In genomic region chr5:124442628-124443027, GRCm38 (mm10) we compare ENCODE assay signal across 23 mouse cellular contexts. TPM values are rescaled to one million over a fixed set of nuclear protein-coding genes. Genes with fewer than 3 reads are reported as not detected.
DNase-seq lines count a peak whose midpoint lies in the region; ATAC-seq and TF ChIP-seq lines count a peak whose summit lies in the region.
"Had no signal": no experiment of that assay in that cellular context is flagged by ENCODE, and none has a peak within 500 bp of the region (broad histone marks: within the 10 kb centered on the region; RNA-seq: fewer than 3 reads in every experiment).

No protein-coding gene starts in this region.

- no peak for ATAC-seq in lung, postnatal 0 days
- no peak for ATAC-seq in liver, embryonic 12.5 days
- ATAC-seq: activated CD4-positive, CD25-positive, alpha-beta regulatory T cell, adult 4 months; forebrain, embryonic 15.5 days; hindbrain, postnatal 0 days; Patski had no signal

- no peak for TF ChIP-seq EP300 in lung, postnatal 0 days (IDR thresholded peaks at IDR 0.05)
- no peak; a peak in 1 of 4 replicates for TF ChIP-seq EP300 in MEL (IDR thresholded peaks at IDR 0.05; ENCODE audit: low read depth in 1 of 2, low read length in 2 of 2)

- H3K4me2 ChIP-seq in lung, postnatal 0 days (replicated peaks; ENCODE audit: low read depth, low read length): no peak overlapping the region
- peak overlapping the region; percentile 86 for H3K4me2 ChIP-seq in liver, embryonic 12.5 days
- H3K4me2 ChIP-seq: forebrain, embryonic 15.5 days; limb, embryonic 15.5 days had no signal

- H3K9ac ChIP-seq in lung, postnatal 0 days (replicated peaks; ENCODE audit: low read depth): no peak overlapping the region
- H3K9ac ChIP-seq in MEL (ENCODE audit: control insufficient read depth, low read depth, low read length, poor library complexity, severe bottlenecking): peak overlapping the region; percentile 29; the same call in 1 of the 2 replicates
- H3K9ac ChIP-seq in liver, embryonic 12.5 days: peak overlapping the region; percentile 50
- H3K9ac ChIP-seq: forebrain, embryonic 15.5 days; limb, embryonic 15.5 days had no signal

- no peaks in the 10 kb centered on the region for H3K36me3 ChIP-seq in lung, postnatal 0 days (ENCODE audit: insufficient read depth, low read length)
- H3K36me3 ChIP-seq in MEL (ENCODE audit: control insufficient read depth in 1 of 2, insufficient read depth in 2 of 2, low read length in 2 of 2): peaks cover 4 to 35% of the 10 kb centered on the region in 2 experiments
- peaks cover 29% of the 10 kb centered on the region for H3K36me3 ChIP-seq in liver, embryonic 12.5 days
- H3K36me3 ChIP-seq in small intestine, adult 2 months (ENCODE audit: control insufficient read depth, insufficient read depth, low read length): peaks cover 2% of the 10 kb centered on the region; the same call in 1 of the 2 replicates

- no peaks in the 10 kb centered on the region for H3K9me3 ChIP-seq in lung, postnatal 0 days (ENCODE audit: low read length)
- no peaks in the 10 kb centered on the region for H3K9me3 ChIP-seq in MEL (replicated peaks; ENCODE audit: insufficient read depth, low read length)
- no peaks in the 10 kb centered on the region for H3K9me3 ChIP-seq in liver, embryonic 12.5 days (replicated peaks)
- H3K9me3 ChIP-seq: embryonic facial prominence, embryonic 10.5 days; forebrain, embryonic 15.5 days; limb, embryonic 15.5 days had no signal

- peaks cover 40% of the 10 kb centered on the region for H3K79me2 ChIP-seq in MEL (ENCODE audit: control insufficient read depth, insufficient read depth, low read length, poor library complexity)

- 64% methylated on average over 2 of the region's 2 CpGs for WGBS in lung, postnatal 0 days
- 44% methylated on average over 2 of the region's 2 CpGs for WGBS in lung, adult 2 months
- 42% methylated on average over 2 of the region's 2 CpGs for WGBS in liver, embryonic 12.5 days (ENCODE audit: insufficient replicate concordance)
- 13% methylated on average over 2 of the region's 2 CpGs for WGBS in small intestine, adult 2 months

- DNase-seq in lung, postnatal 0 days (ENCODE audit: low spot score): peak; percentile 40
- DNase-seq in lung, adult 2 months: no peak
- peak; percentile 79 for DNase-seq in MEL (ENCODE audit: low read depth, low spot score)
- no peak for DNase-seq in left cerebral cortex, adult 18-20 months (ENCODE audit: low spot score in 2 of 2)
- DNase-seq in frontal cortex, postnatal 14 days (ENCODE audit: low spot score in 2 of 2): no peak
- DNase-seq in cerebellum, postnatal 4 days (ENCODE audit: low spot score in 2 of 2): no peak
- DNase-seq: cerebellum, adult 11 months; cerebellum, postnatal 25 days; gastrocnemius, adult 2 months; heart, adult 18-20 months; kidney, adult 9 months; kidney, postnatal 4 days; lung, postnatal 36 days; midbrain, embryonic 14.5 days; thymus, postnatal 25 days had no signal

- no peak for TF ChIP-seq CTCF in lung, postnatal 0 days (IDR thresholded peaks at IDR 0.05)
- TF ChIP-seq CTCF in lung, adult 2 months (IDR thresholded peaks at IDR 0.05; ENCODE audit: insufficient read depth, low read length): no peak
- TF ChIP-seq CTCF in MEL (IDR thresholded peaks at IDR 0.05 in 2 of 3, conservative IDR thresholded peaks at IDR 0.05 in 1 of 3; ENCODE audit: control insufficient read depth in 1 of 3, insufficient read depth in 1 of 3, low read depth in 2 of 3, low read length in 3 of 3, poor library complexity in 1 of 3, severe bottlenecking in 1 of 3): no peak
- no peak for TF ChIP-seq CTCF in small intestine, adult 2 months (IDR thresholded peaks at IDR 0.05; ENCODE audit: extremely low read depth, insufficient read length, insufficient replicate concordance, low read depth, low read length)

- no peak for TF ChIP-seq RAD21 in MEL (IDR thresholded peaks at IDR 0.05; ENCODE audit: low read depth, low read length)

- H3K27ac ChIP-seq in lung, postnatal 0 days (ENCODE audit: low read length): no peak overlapping the region
- H3K27ac ChIP-seq in MEL (ENCODE audit: control insufficient read depth, low read depth, low read length): peak overlapping the region; percentile 70
- peak overlapping the region; percentile 85 for H3K27ac ChIP-seq in liver, embryonic 12.5 days
- H3K27ac ChIP-seq in small intestine, adult 2 months (ENCODE audit: insufficient read depth, low read depth, low read length): peak overlapping the region; percentile 54
- H3K27ac ChIP-seq: embryonic facial prominence, embryonic 10.5 days; forebrain, embryonic 15.5 days; hindbrain, postnatal 0 days; limb, embryonic 15.5 days had no signal

- H3K4me1 ChIP-seq in lung, postnatal 0 days (ENCODE audit: insufficient read depth, low read depth, low read length): peaks cover 7% of the 10 kb centered on the region; the same call in 1 of the 2 replicates
- H3K4me1 ChIP-seq in lung, adult 2 months (ENCODE audit: control insufficient read depth, insufficient read depth, low read length): peaks cover 19% of the 10 kb centered on the region
- peaks cover 8 to 33% of the 10 kb centered on the region in 2 experiments for H3K4me1 ChIP-seq in MEL (ENCODE audit: control insufficient read depth in 1 of 2, insufficient read depth in 2 of 2, low read length in 2 of 2)
- H3K4me1 ChIP-seq in liver, embryonic 12.5 days: peaks cover 74% of the 10 kb centered on the region
- H3K4me1 ChIP-seq in small intestine, adult 2 months (ENCODE audit: control insufficient read depth, insufficient read depth, insufficient read length, low read length): peaks cover 8% of the 10 kb centered on the region; the same call in 1 of the 2 replicates

- H3K4me3 ChIP-seq in lung, postnatal 0 days (ENCODE audit: low read depth, low read length): no peak overlapping the region
- no peak overlapping the region for H3K4me3 ChIP-seq in lung, adult 2 months (replicated peaks; ENCODE audit: extremely low read depth, low read depth, low read length)
- no peak overlapping the region; a peak in 1 of 4 replicates for H3K4me3 ChIP-seq in MEL (ENCODE audit: control insufficient read depth in 1 of 2, insufficient read depth in 1 of 2, low read depth in 2 of 2, low read length in 2 of 2)
- peak overlapping the region; percentile 96 for H3K4me3 ChIP-seq in liver, embryonic 12.5 days
- H3K4me3 ChIP-seq in small intestine, adult 2 months (ENCODE audit: low read depth, low read length): no peak overlapping the region
- H3K4me3 ChIP-seq: embryonic facial prominence, embryonic 10.5 days; forebrain, embryonic 15.5 days; gastrocnemius, adult 2 months; limb, embryonic 15.5 days had no signal

- H3K27me3 ChIP-seq in lung, postnatal 0 days (replicated peaks; ENCODE audit: insufficient read depth, low read length): no peaks in the 10 kb centered on the region
- H3K27me3 ChIP-seq in MEL (ENCODE audit: control insufficient read depth in 1 of 2, insufficient read depth in 2 of 2, low read length in 2 of 2): no peaks in the 10 kb centered on the region
- no peaks in the 10 kb centered on the region for H3K27me3 ChIP-seq in liver, embryonic 12.5 days (replicated peaks)
- no peaks in the 10 kb centered on the region for H3K27me3 ChIP-seq in small intestine, adult 2 months (ENCODE audit: control insufficient read depth, insufficient read depth, low read length)
- H3K27me3 ChIP-seq: forebrain, embryonic 15.5 days; limb, embryonic 15.5 days; Patski had no signal

- TF ChIP-seq POLR2A in lung, adult 2 months (IDR thresholded peaks at IDR 0.05; ENCODE audit: borderline replicate concordance, extremely low read depth, low read depth, low read length): no peak
- no peak for TF ChIP-seq POLR2A in MEL (IDR thresholded peaks at IDR 0.05; ENCODE audit: control insufficient read depth in 1 of 2, insufficient read depth in 1 of 2, low read depth in 1 of 2, low read length in 2 of 2, poor library complexity in 1 of 2)
- TF ChIP-seq POLR2A in small intestine, adult 2 months (IDR thresholded peaks at IDR 0.05; ENCODE audit: low read depth, low read length): no peak

RNA-seq across cellular contexts. Expression of gene Kmt5a, which starts 2.9 kb away (rescaled TPM):
- 18.0 and 21.9 TPM in 2 replicates for polyA plus RNA-seq in lung, postnatal 0 days (2015; fragmentation: Nextera tagmentation; extraction: Ambion mirVana)
- 31.7 and 36.5 TPM in 2 replicates for polyA plus RNA-seq in lung, adult 2 months (2012; rRNA removed)
- 104 and 110 TPM in 2 replicates for total RNA-seq in MEL (2012; rRNA removed)
- polyA plus RNA-seq in MEL (2012; ENCODE audit: insufficient read depth in 1 of 2, insufficient read length in 2 of 2, low read depth in 1 of 2, low replicate concordance in 2 of 2, missing spikeins in 1 of 2): 100 to 1,000 TPM in 1 of 2 experiments, 10 to 100 TPM in 1; 88.6 to 243 TPM
- 85.3 and 95.9 TPM in 2 replicates for polyA plus RNA-seq in liver, embryonic 12.5 days (2016; fragmentation: Nextera tagmentation; extraction: Ambion mirVana)
- polyA plus RNA-seq in small intestine, adult 2 months (2012; rRNA removed): 34.1 and 70.7 TPM in 2 replicates
- total RNA-seq in left cerebral cortex, adult 18-20 months (2021): 10 to 100 TPM; 61.5 to 64.2 TPM

RNA-seq across cellular contexts. Expression of gene Sbno1, which starts 16.8 kb away (rescaled TPM):
- polyA plus RNA-seq in lung, postnatal 0 days (2015; fragmentation: Nextera tagmentation; extraction: Ambion mirVana): 46.5 and 58.0 TPM in 2 replicates
- polyA plus RNA-seq in lung, adult 2 months (2012; rRNA removed): 15.5 and 19.2 TPM in 2 replicates
- total RNA-seq in MEL (2012; rRNA removed): 38.8 and 39.3 TPM in 2 replicates
- polyA plus RNA-seq in MEL (2012; ENCODE audit: insufficient read depth in 1 of 2, insufficient read length in 2 of 2, low read depth in 1 of 2, low replicate concordance in 2 of 2, missing spikeins in 1 of 2): 100 to 1,000 TPM in 1 of 2 experiments, 10 to 100 TPM in 1; 32.4 to 500 TPM
- polyA plus RNA-seq in liver, embryonic 12.5 days (2016; fragmentation: Nextera tagmentation; extraction: Ambion mirVana): 60.1 and 65.7 TPM in 2 replicates
- 5.9 and 8.1 TPM in 2 replicates for polyA plus RNA-seq in small intestine, adult 2 months (2012; rRNA removed)
- total RNA-seq in left cerebral cortex, adult 18-20 months (2021): 100 to 1,000 TPM; 175 to 185 TPM

RNA-seq across cellular contexts. Expression of gene Rilpl2, which starts 35.5 kb away (rescaled TPM):
- polyA plus RNA-seq in lung, postnatal 0 days (2015; fragmentation: Nextera tagmentation; extraction: Ambion mirVana): 31.5 and 32.7 TPM in 2 replicates
- 19.6 and 20.6 TPM in 2 replicates for polyA plus RNA-seq in lung, adult 2 months (2012; rRNA removed)
- 12.1 and 13.4 TPM in 2 replicates for total RNA-seq in MEL (2012; rRNA removed)
- 10 to 100 TPM in 1 of 2 experiments, not detected in 1; 14.3 TPM for polyA plus RNA-seq in MEL (2012; ENCODE audit: insufficient read depth in 1 of 2, insufficient read length in 2 of 2, low read depth in 1 of 2, low replicate concordance in 2 of 2, missing spikeins in 1 of 2)
- 9.4 and 11.5 TPM in 2 replicates for polyA plus RNA-seq in liver, embryonic 12.5 days (2016; fragmentation: Nextera tagmentation; extraction: Ambion mirVana)
- polyA plus RNA-seq in small intestine, adult 2 months (2012; rRNA removed): 24.3 and 29.3 TPM in 2 replicates
- total RNA-seq in left cerebral cortex, adult 18-20 months (2021): 10 to 100 TPM; 17.5 to 19.3 TPM

RNA-seq across cellular contexts. Expression of gene Snrnp35, which starts 40.3 kb away (rescaled TPM):
- 11.7 and 12.8 TPM in 2 replicates for polyA plus RNA-seq in lung, postnatal 0 days (2015; fragmentation: Nextera tagmentation; extraction: Ambion mirVana)
- 3.0 and 4.8 TPM in 2 replicates for polyA plus RNA-seq in lung, adult 2 months (2012; rRNA removed)
- 11.7 and 12.2 TPM in 2 replicates for total RNA-seq in MEL (2012; rRNA removed)
- 10 to 100 TPM in 1 of 2 experiments, not detected in 1; 18.3 TPM for polyA plus RNA-seq in MEL (2012; ENCODE audit: insufficient read depth in 1 of 2, insufficient read length in 2 of 2, low read depth in 1 of 2, low replicate concordance in 2 of 2, missing spikeins in 1 of 2)
- polyA plus RNA-seq in liver, embryonic 12.5 days (2016; fragmentation: Nextera tagmentation; extraction: Ambion mirVana): 17.8 and 18.3 TPM in 2 replicates
- 1.2 and 1.8 TPM in 2 replicates for polyA plus RNA-seq in small intestine, adult 2 months (2012; rRNA removed)
- total RNA-seq in left cerebral cortex, adult 18-20 months (2021): 10 to 100 TPM; 23.0 to 27.5 TPM

Comparison
In these comparisons a context has a peak if more than half of its experiments do, and no peak if none do; other contexts are left out.
1. DNase-seq: peak in lung, postnatal 0 days (single experiment) and MEL (single experiment); none in lung, adult 2 months (single experiment), left cerebral cortex, adult 18-20 months (0 of 2), frontal cortex, postnatal 14 days (0 of 2) and cerebellum, postnatal 4 days (0 of 2).